Mouse (Mus musculus) stomach, postnatal 0 days (tissue): ENCODE measurements at regions not wholly inside any gene's neighbourhood (a gene's known extent, or its start where the extent isn't known, plus 50 kb on each side); places are given as distances from the start of the nearest gene placed in this dataset.

ENCODE experiments used
- CTCF ChIP-seq: IDR thresholded peaks from 2 replicates; pipeline ENCODE4 v1.5.1; 2016; ENCODE audit warnings: antibody characterized with exemption, low read depth, mild to moderate bottlenecking, moderate library complexity
- EP300 ChIP-seq: optimal IDR thresholded peaks from 2 replicates; pipeline ENCODE3; 2016; ENCODE audit warnings: antibody characterized with exemption

GRCm38 (mm10) chr17:14525255-14525654, 168.8 kb downstream of the Thbs2 start:
- no peak for TF ChIP-seq CTCF
- TF ChIP-seq EP300, result no peak
